Mouse (Mus musculus): ENCODE results near the gene Slc6a17.
A peak's percentile ranks its signal among the peaks of the same experiment; 100 is the strongest.

Slc6a17 gene

DNA sequence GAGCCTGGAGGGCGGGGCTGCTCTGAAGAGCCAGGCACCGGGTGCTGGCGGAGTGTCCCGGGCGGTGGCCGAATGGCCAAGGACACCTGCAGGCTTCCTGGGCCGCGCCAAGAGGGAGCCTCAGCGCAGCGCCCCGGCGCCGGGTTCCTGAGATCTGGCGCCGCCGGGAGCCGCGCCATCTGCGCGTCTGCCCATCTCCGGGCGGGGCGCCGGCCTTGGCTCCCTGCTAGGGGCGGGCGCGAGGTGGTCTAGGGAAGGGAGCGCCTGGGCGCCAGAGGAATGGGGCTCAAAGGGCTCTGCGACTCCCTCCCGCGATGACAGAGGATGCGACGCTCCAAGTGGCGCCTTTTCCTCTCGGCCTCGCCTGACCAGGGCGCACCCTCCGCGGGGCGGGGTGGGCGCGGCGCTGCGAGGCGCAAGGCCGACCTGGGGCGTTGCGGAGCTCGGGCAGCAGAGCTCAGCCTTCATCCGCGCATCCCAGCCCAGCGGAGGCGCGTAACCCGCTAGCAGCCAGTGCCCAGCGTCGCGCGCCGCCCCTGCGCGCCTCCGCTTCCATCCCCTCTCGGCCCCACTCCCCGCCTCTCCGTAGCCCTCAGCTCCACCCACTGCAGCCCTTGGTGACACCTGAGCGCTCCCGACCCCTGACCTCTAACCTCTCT, 57.9 kb downstream of the Slc6a17 start:
- DNase-seq, result no peak

DNA sequence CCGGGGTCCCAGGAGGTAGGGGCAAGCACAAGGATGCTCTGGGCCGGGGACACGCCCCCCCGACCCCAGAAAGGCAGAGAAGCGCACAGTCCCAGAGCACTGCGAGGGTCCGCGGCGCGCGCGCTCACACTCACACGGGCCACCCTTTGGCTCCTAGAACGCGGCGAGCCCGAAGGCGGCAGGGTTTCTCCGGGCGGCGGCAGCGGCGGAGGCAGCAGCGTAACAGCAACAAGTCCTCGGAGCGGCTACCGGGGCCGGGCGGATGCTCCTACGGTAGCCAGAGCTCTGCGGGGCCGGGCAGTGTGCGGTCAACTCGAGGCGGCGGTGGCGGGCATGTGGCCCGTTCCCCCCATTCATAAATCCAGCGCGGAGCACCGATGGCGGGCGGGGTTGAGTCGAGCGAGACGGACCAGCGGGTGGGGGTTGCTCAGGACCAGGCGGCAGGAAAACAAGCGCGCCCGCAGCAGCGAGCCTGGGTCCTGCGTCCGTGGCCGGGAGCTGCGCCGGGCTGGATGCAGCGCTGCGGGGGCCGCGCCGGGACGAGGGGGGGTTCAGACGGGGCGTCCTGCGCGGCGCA, 58.5 kb downstream of the Slc6a17 start, which contains the start of gene Kcnc4:
Gene Kcnc4, minus strand, starts transcription at position 357 of the 577 bp plus-strand sequence.
- no peak for DNase-seq

DNA sequence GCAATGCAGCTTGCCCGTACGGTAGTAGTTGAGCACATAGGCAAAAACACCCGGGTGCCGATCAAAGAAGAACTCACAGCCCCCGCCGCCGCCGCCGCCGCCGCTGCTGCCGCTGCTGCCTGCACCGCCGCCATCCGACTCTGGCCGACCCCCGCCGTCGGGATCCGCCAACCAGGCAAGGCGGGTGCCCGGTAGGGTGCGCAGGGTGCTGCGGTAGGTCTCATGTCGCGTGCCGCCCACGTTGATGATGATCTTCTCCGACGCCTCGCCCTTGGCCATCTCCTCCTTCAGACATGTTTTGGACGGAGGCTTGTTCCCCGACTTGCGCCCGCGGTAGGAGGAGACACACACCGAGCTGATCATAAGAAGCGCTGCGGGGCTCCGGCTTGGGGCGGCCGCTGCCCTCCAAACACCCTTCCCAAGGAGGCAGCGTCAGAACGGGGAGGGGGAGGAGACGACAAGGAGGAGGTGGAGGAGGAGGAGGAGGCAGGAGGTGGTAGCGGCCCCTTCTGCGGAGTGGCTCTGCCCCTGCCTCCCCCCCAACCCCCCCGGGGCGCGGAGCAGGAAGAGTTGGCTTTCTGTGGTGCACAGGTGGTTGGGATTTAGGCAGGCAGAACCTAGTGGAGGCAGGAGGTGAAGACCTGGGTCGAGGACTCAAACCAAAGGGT, 59.2 kb downstream of the Slc6a17 start:
- no peak for DNase-seq

DNA sequence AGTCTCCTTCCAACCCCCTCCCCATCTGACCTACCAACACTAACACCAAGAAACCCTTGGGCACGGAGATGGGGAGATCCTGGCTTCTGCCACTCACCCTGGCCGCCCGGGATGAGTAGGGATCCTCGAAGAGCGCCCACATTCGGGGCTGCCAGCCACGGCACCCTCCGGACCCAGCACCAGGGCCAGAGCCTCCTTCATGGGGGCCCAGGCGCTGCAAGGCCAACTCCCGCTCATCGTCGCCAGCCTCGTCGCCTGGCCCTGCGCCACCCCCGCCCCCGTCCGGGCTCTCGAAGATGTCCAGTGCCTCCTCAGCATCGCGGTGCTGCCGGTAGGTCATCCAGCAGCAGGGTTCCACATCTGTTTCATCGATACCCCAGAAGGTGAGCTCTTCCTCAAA, 59.7 kb downstream of the Slc6a17 start:
- DNase-seq, result no peak

DNA sequence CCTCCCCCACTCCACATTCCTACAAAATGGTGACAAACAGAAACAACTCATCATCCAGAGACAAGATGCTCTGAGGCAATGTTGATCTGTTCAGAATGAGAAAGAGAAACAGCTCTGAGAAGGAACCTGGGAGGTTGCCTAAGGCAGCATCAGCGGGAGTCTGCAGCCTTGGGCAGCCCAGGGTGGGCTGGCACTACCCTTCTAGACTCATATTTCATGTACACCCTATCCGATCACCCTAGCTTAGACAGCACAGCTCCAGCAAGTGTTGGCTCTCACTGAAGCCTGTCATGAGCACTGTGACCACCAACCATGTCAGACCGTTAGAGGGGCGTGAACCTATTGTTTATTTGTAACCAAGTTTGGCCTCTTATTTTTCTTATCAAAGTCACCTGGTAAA, 63.5 kb downstream of the Slc6a17 start:
- no peak for DNase-seq

DNA sequence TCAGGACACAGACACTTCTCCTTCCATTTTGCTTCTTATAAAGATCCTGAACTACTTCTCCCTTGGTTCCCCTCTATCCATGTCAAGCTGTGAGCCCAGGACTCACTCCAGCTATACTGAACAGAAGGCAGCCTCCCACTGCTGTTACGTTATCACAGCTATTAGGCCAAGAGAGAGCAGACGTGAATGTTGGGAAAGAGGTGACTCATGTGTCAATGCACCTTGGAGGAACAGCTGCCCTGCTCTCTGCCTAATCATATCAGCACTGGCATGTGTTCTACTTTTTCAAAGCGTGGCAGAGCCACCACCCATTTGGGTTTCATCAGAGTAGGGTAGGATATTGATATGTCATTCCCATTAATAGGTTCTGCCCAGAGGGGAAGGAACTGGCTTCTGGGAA, 71.0 kb downstream of the Slc6a17 start:
- no peak for DNase-seq

DNA sequence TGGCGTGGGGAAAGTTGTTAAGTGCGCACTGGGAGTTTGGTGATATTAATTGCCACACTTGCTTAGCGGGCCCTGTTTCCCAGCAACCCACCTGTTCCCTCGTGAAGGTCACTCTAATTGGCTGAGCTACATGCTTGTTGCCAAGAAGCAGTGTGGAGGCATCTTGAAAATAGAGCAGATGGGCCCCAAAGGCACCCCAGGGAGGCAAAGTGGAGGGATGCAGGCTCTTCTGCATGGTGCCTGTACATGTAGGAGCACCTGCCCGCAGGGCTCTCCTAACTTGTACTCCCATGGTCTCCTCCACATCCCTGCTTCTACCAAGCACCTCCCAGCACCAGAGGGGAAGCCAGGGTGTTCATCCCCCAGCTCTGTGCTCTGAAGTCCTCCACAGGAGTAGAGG, 74.0 kb downstream of the Slc6a17 start:
- DNase-seq, result no peak

DNA sequence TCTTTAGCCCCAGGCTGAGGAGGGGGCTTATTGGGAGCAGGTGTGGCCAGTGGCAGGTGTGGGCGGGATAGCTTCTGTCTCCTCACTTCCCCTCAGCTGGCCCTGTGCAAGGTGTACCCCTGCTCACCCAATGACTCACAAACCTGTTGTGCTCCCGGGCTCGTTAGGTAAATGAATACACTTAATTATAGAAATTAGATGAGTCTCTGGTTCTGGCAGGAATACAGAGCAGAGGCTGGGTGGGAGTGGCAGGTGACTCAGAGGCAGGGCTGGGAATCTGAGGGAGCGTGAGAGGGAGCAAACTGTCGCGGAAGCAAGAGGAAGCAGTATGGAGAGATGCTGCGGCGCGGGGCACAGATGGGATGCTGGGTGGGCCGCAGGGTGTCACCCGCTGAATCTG, 75.6 kb downstream of the Slc6a17 start:
- no peak for DNase-seq

DNA sequence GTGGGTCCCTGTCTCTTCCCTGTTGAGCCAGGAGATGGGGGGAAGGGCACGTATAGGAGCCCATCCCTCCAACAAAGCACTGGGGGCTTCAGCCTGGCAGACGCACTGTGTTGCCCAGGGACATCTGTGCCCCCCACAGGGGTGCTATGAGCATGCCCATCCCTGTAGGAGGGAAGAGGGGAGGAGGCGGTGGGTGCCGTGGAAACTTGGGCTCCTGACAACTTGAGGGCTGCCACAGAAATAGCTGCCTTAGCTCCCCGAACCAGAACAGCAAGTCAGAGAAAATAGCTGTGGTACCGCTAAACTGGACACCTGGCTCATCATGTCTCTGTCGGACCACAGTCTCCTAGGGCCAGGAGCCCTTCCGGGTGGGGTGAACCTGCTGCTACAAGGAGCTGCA, 76.5 kb downstream of the Slc6a17 start:
- DNase-seq, result no peak

DNA sequence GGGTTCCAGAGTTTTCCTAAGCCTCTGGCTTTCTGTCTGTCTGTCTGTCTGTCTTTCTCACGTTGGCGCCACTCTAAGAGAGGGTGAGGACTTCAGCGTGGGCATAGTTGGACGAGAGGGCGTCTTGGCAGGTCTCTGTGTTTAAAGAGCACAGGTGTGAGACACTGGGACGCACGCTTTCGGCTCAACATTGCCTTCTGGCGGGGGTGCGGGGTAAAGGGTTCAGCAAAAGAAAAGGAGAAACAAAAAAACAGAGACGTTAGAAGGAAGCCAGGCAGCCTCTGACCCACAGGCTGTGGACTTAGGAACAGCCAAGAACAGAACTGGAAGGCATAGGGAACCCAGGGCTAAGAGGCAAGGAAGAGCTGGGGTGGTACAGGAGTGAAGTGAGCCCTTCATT, 78.5 kb downstream of the Slc6a17 start:
- no peak for DNase-seq

DNA sequence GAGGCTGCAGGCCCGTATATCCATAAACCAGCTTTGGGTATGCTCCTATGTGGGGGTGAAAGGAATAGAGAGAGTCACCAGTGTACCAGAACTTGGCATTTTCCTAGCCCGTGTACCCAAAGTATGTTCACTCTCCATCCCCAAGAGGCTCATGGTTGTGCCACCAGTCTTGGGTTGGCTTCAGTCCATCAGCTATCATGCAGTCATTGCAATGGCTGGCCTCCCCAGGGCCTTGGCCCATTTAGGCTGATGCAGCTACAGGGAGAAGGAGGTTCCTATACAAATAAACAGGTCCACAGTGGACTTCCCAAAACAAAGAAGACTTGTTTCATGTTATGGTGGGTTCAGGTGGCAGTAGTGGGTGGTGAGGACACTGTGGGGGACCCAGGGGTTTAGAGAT, 80.2 kb downstream of the Slc6a17 start:
- DNase-seq, result no peak

DNA sequence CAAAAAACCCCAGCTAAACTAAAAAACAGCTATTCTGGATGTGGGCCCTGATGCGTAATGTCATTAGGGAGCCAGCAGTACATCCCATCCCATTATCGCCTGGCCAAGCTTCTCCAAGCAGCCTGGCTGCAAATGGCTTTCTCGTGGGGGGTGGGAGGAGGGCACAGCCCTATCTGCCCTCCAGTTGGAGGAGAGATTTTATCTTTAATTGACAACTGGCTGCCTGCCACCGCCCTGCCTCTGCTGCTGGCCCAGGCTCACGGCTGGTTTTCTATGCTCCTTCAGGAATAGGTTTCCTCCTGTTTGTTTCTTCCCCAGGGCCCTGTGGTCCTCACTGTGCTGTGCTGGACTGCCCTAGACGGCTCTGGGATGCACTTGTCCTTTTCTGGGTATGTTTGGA, 81.4 kb downstream of the Slc6a17 start:
- no peak for DNase-seq

DNA sequence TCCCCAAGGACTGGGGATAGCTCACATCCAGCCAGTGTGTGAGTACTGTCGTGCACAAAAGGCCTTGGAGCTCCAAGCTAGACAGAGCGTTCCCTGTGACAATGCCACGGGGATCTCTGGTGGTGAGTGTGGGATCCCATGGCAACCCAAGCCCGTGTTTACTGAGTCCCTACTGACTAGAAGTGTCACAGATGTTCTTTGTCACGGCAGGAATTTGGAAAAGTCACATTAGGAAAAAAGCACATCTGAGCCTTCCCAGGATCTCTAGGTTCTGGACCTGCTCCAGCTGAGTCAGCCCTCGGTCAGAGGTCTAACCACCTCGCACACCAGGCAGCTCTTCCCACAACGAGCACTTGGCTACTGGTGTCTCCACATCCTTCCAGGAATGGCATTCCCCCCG, 84.2 kb downstream of the Slc6a17 start:
- peak; percentile 97 for DNase-seq

DNA sequence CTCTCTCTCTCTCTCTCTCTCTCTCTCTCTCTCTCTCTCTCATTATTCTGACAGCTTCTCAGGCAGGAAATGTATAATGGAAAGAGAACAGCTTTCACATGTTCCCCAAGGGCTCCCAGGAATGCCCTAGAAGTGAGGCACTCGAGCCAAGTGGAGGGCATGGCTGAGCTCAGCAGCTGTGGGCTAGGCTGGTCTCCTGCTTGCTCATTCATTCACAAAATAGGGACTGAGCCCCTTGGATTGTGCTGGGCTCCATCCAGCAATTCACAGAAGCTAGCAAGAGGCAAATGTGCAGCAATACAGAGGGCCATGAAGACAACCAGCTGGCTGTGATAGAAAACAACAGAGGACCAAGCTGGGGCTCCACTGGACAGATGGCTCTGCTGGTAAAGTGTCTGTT, 86.5 kb downstream of the Slc6a17 start:
- no peak for DNase-seq

DNA sequence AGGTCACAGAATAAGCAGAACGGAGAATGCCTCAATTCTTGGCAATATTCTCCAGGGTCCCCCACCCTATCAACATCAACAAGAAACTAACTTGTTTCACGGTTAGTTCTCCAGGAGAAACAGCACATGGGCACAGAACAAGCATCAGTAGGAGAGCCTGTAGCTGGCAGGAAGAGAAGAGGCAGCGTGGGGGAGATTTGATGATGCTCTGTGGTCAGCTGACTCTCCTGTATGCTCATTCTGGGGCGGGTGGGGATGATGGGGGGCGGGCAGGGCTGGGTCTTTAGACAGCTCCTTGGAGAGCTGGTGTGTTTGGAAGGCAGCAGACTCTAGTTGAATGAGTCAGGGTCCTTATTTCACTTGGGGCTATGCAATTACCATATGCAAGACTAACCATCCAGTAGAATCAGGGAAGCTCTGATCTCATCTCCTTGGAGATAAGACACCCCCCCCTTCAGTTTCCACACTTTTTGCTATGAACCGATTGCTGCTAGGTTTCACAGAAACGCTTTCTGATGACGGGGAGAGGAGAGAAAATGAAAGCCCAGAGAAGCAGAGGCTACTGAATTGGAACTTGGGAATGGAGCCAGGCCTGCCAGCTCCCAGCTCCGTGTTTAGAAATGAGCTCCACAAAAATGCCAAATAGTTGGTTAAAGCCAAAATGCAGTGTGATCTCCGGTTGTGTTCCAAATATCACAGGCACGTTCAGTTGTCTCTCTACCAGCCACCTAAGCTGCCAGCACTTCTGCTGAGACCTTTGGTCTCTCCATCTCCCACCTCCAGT, 93.4 kb downstream of the Slc6a17 start:
- DNase-seq, result peak; percentile 74

DNA sequence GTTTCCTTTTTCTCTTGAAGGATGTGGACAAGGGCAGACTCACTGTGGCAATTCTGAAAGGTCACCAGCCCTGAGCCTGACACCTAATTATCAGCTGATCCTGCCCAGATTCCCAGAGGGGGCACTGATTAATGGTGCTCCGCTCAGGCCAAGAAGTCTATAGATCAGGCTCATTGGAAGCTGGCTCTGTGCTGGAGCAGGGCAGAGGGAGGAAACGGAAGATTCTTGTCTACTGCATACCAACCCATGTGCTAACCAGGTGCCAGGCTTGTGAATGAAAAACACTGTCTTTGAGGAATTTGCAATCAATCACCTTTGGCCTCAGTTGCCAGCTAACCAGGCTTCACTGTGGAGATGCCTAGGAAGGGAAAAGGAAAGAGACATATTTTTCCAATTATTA, 97.7 kb downstream of the Slc6a17 start:
- peak; percentile 55 for DNase-seq

Measured in heart, adult 11 months (tissue).